Mouse (Mus musculus): ENCODE data around the gene Gm9964. TPM values are rescaled to one million over a fixed set of nuclear protein-coding genes. Genes with fewer than 3 reads are reported as not detected.

The Gm9964 gene
- not detected in 2 replicates for polyA plus RNA-seq (2012; rRNA removed)

GRCm38 (mm10) chr11:79296856-79297491 lies at the start of gene Gm9964:
Gene Gm9964 (minus strand): TSS chr11:79296906.
- Histone ChIP-seq H3K27ac (ENCODE audit: control insufficient read depth, insufficient read depth, low read length) (no peak within 1 kb of the TSS), H3K36me3 (ENCODE audit: control insufficient read depth, insufficient read depth, low read length) (no peaks in the 10 kb centered on the region), H3K4me1 (replicated peaks; ENCODE audit: control insufficient read depth, insufficient read depth, low read length) (no peaks in the 10 kb centered on the region), H3K4me3 (ENCODE audit: control insufficient read depth, insufficient read depth, low read length) (no peak within 1 kb of the TSS), H3K27me3 (ENCODE audit: control insufficient read depth, insufficient read depth, low read length) (no peaks in the 10 kb centered on the region)
- TF ChIP-seq CTCF (IDR thresholded peaks at IDR 0.05; ENCODE audit: borderline replicate concordance, control insufficient read depth, extremely low read depth, insufficient read depth, low read length, poor library complexity) (no peak), POLR2A (IDR thresholded peaks at IDR 0.05; ENCODE audit: control insufficient read depth, extremely low read depth, insufficient read depth, low read length, poor library complexity) (no peak)
- WGBS = 85% methylated on average over 5 of the region's 5 CpGs
- DNase-seq = no peak

GRCm38 (mm10) chr11:79339808-79340781 lies 43.4 kb upstream of the Gm9964 start:
- Histone ChIP-seq H3K27me3 (ENCODE audit: control insufficient read depth, insufficient read depth, low read length) (no peaks in the 10 kb centered on the region), H3K36me3 (ENCODE audit: control insufficient read depth, insufficient read depth, low read length) (no peaks in the 10 kb centered on the region), H3K27ac (ENCODE audit: control insufficient read depth, insufficient read depth, low read length) (no peak overlapping the region), H3K4me1 (replicated peaks; ENCODE audit: control insufficient read depth, insufficient read depth, low read length) (peaks cover 11% of the 10 kb centered on the region), H3K4me3 (ENCODE audit: control insufficient read depth, insufficient read depth, low read length) (peak overlapping the region; percentile 70)
- TF ChIP-seq POLR2A (IDR thresholded peaks at IDR 0.05; ENCODE audit: control insufficient read depth, extremely low read depth, insufficient read depth, low read length, poor library complexity) = no peak
- TF ChIP-seq CTCF (IDR thresholded peaks at IDR 0.05; ENCODE audit: borderline replicate concordance, control insufficient read depth, extremely low read depth, insufficient read depth, low read length, poor library complexity) = no peak
- peak; percentile 11 for DNase-seq
- 3% methylated on average over 48 of the region's 63 CpGs for WGBS

GRCm38 (mm10) chr11:79339234-79339807 lies 42.6 kb upstream of the Gm9964 start, which contains the start of gene Nf1:
Gene Nf1 (plus strand): TSS chr11:79339693.
- Histone ChIP-seq H3K4me3 (ENCODE audit: control insufficient read depth, insufficient read depth, low read length) (peak within 1 kb of the TSS; percentile 70), H3K27me3 (ENCODE audit: control insufficient read depth, insufficient read depth, low read length) (no peaks in the 10 kb centered on the region), H3K36me3 (ENCODE audit: control insufficient read depth, insufficient read depth, low read length) (no peaks in the 10 kb centered on the region), H3K27ac (ENCODE audit: control insufficient read depth, insufficient read depth, low read length) (no peak within 1 kb of the TSS), H3K4me1 (replicated peaks; ENCODE audit: control insufficient read depth, insufficient read depth, low read length) (peaks cover 11% of the 10 kb centered on the region)
- DNase-seq = peak; percentile 81
- under 1% methylated on average over 47 of the region's 49 CpGs for WGBS
- 0 out of 2 replicates have a peak, but pooled peaks have one; percentile 32 for TF ChIP-seq POLR2A (IDR thresholded peaks at IDR 0.05; ENCODE audit: control insufficient read depth, extremely low read depth, insufficient read depth, low read length, poor library complexity)
- TF ChIP-seq CTCF (IDR thresholded peaks at IDR 0.05; ENCODE audit: borderline replicate concordance, control insufficient read depth, extremely low read depth, insufficient read depth, low read length, poor library complexity) = 0 out of 2 replicates have a peak, but pooled peaks have one; percentile 26

- Histone ChIP-seq H3K27ac (ENCODE audit: control insufficient read depth, insufficient read depth, low read length) (no peak overlapping the region), H3K4me1 (replicated peaks; ENCODE audit: control insufficient read depth, insufficient read depth, low read length) (peaks cover 11% of the 10 kb centered on the region), H3K4me3 (ENCODE audit: control insufficient read depth, insufficient read depth, low read length) (no peak overlapping the region), H3K27me3 (ENCODE audit: control insufficient read depth, insufficient read depth, low read length) (no peaks in the 10 kb centered on the region), H3K36me3 (ENCODE audit: control insufficient read depth, insufficient read depth, low read length) (no peaks in the 10 kb centered on the region)
- 70% methylated on average over 4 of the region's 4 CpGs for WGBS
- TF ChIP-seq POLR2A (IDR thresholded peaks at IDR 0.05; ENCODE audit: control insufficient read depth, extremely low read depth, insufficient read depth, low read length, poor library complexity) (no peak), CTCF (IDR thresholded peaks at IDR 0.05; ENCODE audit: borderline replicate concordance, control insufficient read depth, extremely low read depth, insufficient read depth, low read length, poor library complexity) (no peak)
- DNase-seq = no peak
Measured at GRCm38 (mm10) chr11:79338621-79339020, 41.9 kb upstream of the Gm9964 start.

GRCm38 (mm10) chr11:79336722-79337267 lies 40.1 kb upstream of the Gm9964 start:
- H3K4me1 ChIP-seq (replicated peaks; ENCODE audit: control insufficient read depth, insufficient read depth, low read length) = peaks cover 11% of the 10 kb centered on the region
- WGBS = 98% methylated on average over 5 of the region's 5 CpGs
- TF ChIP-seq CTCF (IDR thresholded peaks at IDR 0.05; ENCODE audit: borderline replicate concordance, control insufficient read depth, extremely low read depth, insufficient read depth, low read length, poor library complexity) (no peak), POLR2A (IDR thresholded peaks at IDR 0.05; ENCODE audit: control insufficient read depth, extremely low read depth, insufficient read depth, low read length, poor library complexity) (no peak)
- peak; percentile 33 for DNase-seq
- H3K27me3 ChIP-seq (ENCODE audit: control insufficient read depth, insufficient read depth, low read length) = no peaks in the 10 kb centered on the region
- H3K27ac ChIP-seq (ENCODE audit: control insufficient read depth, insufficient read depth, low read length) = no peak overlapping the region
- H3K36me3 ChIP-seq (ENCODE audit: control insufficient read depth, insufficient read depth, low read length) = no peaks in the 10 kb centered on the region
- no peak overlapping the region for H3K4me3 ChIP-seq (ENCODE audit: control insufficient read depth, insufficient read depth, low read length)

GRCm38 (mm10) chr11:79335077-79335476 lies 38.4 kb upstream of the Gm9964 start:
- Histone ChIP-seq H3K4me1 (replicated peaks; ENCODE audit: control insufficient read depth, insufficient read depth, low read length) (peaks cover 5% of the 10 kb centered on the region), H3K27me3 (ENCODE audit: control insufficient read depth, insufficient read depth, low read length) (no peaks in the 10 kb centered on the region), H3K27ac (ENCODE audit: control insufficient read depth, insufficient read depth, low read length) (no peak overlapping the region), H3K36me3 (ENCODE audit: control insufficient read depth, insufficient read depth, low read length) (no peaks in the 10 kb centered on the region), H3K4me3 (ENCODE audit: control insufficient read depth, insufficient read depth, low read length) (no peak overlapping the region)
- no peak for TF ChIP-seq POLR2A (IDR thresholded peaks at IDR 0.05; ENCODE audit: control insufficient read depth, extremely low read depth, insufficient read depth, low read length, poor library complexity)
- TF ChIP-seq CTCF (IDR thresholded peaks at IDR 0.05; ENCODE audit: borderline replicate concordance, control insufficient read depth, extremely low read depth, insufficient read depth, low read length, poor library complexity) = no peak
- 98% methylated on average over 6 of the region's 6 CpGs for WGBS
- no peak for DNase-seq

Measured in thymus, adult 2 months (tissue).